Mouse (Mus musculus): ENCODE measurements around the gene Caly. TPM values are rescaled to one million over a fixed set of nuclear protein-coding genes. Genes with fewer than 3 reads are reported as not detected.

Caly gene
- 1.3 and 1.9 TPM in 2 replicates for polyA plus RNA-seq (2012; rRNA removed)

DNA sequence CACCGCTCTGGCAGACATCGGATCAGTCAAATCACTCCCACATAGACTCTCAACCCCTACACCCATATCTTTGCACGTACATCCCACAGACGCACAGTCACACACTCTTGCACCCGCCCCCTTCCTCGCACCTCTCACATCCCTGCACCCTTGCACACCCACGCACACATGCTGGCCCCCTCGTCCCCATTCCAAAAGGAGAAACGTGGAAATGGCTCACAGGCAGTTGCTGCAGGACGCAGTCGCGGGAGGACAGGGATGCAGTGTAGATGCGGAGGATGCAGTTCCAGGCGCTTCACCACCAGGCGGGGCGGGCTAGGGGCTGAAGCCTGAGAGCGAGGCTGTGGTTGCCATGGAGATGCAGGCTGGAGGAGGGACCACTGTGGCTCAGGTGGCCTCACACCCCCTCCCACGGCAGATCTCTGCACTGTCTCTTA, at the start of gene Caly:
Gene Caly (minus strand): TSS at position 307 of the 437 bp plus-strand sequence.
- DNase-seq (ENCODE audit: low read depth, low spot score), result no peak
- 12% methylated on average over 18 of the region's 18 CpGs for WGBS

DNA sequence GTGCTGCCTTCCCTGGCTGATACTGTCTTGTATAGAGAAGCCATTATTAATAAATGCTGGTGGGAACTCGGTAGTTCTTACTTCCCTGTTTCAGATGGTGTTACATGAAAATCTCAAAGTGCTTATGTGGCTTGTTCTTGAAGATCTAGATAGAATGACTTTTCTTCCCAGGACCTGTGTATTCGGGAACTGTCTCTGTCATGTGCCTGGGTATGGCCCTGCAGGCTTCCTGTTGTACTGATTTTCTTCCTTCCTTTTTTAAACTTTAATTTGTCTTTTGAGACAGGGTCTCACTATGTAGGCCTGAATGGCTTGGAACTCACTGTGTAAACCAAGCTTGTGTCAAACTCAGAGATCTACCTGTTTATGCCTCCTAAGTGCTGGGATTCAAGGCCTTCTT, 45.6 kb upstream of the Caly start:
- no peak for DNase-seq (ENCODE audit: low read depth, low spot score)
- 79% methylated on average over 2 of the region's 2 CpGs for WGBS

DNA sequence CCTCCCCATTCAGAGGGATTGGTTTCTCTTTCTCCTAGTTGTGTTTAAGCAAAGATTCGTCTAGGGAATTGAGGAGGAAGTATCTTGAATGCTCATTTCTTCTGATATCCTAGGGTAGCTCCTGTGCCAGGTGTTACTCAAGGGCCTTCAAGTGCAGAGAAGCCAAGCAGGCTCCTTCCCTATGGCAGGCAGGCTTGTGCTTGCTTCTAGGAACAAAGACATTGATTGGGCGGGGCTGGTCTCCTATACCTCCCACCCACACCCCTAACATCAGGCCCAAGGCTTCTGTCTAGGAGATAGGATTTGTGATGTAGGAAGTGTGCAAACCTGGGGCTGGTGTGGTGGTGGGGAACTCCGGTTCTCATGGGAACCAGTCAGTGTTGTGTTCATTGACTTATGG, 44.6 kb upstream of the Caly start:
- DNase-seq (ENCODE audit: low read depth, low spot score), result no peak
- WGBS, result 64% methylated on average over 3 of the region's 3 CpGs

DNA sequence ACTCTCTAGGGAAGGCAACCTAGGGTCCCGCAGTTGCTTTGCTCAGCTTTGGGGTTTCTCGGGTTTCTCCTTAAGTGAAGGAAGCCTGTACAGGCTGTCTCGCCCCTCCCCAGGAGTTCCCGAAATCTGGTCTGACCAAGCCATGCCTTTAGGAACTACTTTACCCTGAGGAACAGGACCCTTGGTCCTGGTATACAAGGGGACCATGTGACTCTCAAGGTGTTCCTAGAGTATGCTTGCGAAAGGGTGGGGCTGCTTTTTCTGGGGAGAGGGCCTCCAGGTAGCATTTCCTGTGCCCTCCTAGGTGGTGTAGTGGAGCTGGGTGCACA, 43.6 kb upstream of the Caly start:
- WGBS, result 5% methylated on average over 5 of the region's 5 CpGs
- DNase-seq (ENCODE audit: low read depth, low spot score), result no peak

DNA sequence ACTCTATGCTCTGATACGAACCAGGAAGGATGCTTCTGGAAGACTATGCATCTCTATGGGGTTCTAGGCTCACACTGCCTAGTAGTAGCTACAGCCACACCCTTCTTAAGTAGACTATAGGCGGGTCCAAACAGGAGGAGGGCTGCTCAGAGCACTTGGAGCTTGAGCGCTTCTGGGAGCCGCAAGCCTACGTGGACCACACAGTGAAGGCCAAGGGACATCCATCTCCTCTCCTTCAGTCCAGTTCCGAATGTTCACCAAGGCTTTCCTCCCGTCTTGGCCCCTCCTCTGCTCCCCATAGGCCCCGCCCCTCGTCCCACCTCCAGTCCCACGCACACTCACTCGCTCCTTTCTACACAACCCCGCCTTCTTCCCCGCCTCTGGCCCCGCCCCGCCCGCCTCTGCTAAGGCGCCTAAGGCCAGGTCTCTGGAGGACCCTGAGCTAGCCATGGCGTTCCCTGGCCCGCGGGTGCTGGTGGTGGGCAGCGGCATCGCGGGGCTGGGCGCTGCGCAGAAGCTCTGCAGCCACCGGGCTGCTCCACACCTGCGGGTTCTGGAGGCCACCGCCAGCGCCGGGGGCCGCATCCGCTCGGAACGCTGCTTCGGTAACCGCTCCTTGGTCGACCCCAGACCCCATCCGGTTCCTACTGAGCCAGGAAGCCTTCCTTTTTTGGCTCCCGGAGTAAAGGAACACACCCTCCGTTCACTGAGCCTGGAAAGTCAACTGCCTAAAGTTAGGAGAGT, 43.1 kb upstream of the Caly start:
- WGBS, result 1% methylated on average over 40 of the region's 40 CpGs
- DNase-seq (ENCODE audit: low read depth, low spot score), result peak; percentile 70

DNA sequence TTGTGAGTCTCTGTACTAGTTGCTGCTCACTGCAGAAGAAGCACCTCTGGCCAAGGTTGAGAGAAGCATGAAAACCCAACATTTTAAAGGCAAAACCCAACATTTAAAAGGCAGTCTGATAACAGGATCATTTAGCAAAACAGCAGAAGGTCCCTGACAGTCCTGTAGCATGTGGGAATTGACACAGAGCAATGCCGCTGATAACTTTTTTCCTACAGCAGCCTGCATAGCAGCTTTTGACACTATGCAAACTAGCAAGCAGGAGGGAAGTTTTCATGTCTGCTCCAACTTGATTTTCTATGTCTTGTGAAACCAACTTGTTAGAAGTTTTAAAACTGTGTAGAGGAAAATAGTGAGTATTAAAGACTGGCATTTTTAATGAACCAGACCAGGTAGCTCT, 42.0 kb upstream of the Caly start:
- DNase-seq (ENCODE audit: low read depth, low spot score), result no peak
- WGBS, result 98% methylated on average over 1 of the region's 1 CpGs

DNA sequence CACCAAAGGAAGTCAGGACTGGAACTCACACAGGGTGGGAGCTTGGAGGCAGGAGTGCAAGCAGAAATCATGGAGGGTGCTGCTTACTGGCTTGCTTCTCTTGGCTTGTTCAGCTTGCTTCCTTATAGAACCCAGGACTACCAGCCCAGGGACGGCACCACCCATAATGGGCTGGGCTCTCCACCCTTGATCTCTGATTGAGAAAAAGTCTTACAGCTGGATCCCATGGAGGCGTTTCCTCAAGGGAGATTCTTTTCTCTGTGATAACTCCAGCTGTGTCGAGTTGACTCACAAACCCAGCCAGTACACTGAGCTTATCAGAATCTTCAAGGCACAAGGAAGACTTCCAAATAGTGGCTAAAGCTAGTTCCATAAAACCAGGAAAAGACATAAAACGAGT, 40.4 kb upstream of the Caly start:
- WGBS, result 20% methylated on average over 4 of the region's 4 CpGs
- peak; percentile 51 for DNase-seq (ENCODE audit: low read depth, low spot score)

DNA sequence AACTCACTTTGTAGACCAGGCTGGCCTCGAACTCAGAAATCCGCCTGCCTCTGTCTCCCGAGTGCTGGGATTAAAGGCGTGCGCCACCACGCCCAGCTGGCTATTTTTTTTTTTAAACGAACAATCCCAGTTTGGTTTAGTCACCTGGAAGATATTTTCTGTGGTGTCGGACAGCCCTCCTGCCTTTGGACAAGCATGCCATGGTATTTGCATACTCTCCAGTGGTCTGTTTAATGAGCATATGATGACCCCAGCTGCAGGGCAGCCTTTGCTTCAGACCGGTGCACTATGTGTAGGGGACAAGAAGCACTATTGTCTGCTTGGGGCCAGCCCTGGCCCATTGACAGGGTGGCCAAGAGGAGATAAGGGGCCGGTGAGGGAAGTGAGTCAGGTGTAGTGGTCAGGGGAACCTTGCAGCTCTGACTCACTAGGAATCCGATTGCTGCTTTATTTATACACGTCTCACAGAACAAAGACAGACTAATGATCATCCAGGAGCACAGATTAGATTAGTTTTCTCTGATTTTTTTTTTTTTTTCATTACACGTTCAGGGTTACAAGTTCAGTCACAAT, 39.1 kb upstream of the Caly start:
- no peak for DNase-seq (ENCODE audit: low read depth, low spot score)
- 80% methylated on average over 13 of the region's 13 CpGs for WGBS

DNA sequence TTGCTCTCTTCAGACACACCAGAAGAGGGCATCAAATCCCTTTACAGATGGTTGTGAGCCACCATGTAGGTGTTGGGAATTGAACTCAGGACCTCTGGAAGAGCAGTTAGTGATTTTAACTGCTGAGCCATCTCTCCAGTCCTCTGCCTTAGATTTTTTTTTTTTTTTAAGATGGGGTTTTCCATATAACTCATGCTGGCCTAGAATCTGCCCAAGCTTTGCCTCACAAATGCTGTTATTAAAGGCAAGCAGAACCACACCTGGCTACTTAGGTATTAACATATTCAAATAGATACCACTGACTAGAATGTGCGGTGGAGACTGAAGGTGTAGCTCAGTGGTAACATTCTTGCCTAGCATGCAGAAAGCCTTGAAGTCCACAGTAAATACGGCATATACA, 38.1 kb upstream of the Caly start:
- no peak for DNase-seq (ENCODE audit: low read depth, low spot score)
- 92% methylated on average over 2 of the region's 2 CpGs for WGBS

DNA sequence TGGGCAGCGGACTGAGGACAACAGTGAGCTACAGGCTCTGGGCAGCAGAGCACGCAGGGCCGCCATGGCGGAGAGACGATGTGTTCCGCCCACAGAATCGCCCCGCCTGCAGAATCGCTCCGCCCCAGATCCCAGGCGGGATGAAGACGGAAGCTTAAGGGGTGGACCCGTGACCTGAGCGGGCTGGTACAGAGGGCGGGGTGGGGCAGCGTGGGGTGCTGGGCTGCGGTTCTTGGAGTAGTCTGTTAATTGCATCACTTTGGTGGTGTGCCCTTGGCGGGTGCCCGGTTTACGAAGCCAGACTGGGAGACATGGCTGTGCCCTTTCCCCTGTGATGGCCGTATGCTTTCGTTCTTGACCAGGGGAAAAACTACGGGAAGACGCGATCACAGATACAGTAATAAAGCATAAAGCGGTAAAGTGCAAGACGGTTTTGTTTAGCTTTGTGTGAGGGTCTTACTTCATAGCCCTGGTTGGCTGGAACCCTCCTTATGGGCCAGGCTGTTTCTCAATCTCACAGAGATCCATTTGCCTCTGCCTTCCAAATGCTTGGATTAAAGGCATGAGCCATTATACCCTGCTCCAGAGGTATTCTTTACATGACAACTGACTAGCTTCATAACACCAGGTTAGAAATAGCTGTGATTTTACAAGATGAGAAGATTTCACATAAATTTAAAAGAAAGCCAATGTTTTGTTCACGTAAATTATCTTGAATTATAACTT, 34.1 kb upstream of the Caly start, which contains the start of gene Echs1:
Gene Echs1 (minus strand): TSS at position 148 of the 726 bp plus-strand sequence.
- peak; percentile 81 for DNase-seq (ENCODE audit: low read depth, low spot score)
- 3% methylated on average over 28 of the region's 28 CpGs for WGBS

DNA sequence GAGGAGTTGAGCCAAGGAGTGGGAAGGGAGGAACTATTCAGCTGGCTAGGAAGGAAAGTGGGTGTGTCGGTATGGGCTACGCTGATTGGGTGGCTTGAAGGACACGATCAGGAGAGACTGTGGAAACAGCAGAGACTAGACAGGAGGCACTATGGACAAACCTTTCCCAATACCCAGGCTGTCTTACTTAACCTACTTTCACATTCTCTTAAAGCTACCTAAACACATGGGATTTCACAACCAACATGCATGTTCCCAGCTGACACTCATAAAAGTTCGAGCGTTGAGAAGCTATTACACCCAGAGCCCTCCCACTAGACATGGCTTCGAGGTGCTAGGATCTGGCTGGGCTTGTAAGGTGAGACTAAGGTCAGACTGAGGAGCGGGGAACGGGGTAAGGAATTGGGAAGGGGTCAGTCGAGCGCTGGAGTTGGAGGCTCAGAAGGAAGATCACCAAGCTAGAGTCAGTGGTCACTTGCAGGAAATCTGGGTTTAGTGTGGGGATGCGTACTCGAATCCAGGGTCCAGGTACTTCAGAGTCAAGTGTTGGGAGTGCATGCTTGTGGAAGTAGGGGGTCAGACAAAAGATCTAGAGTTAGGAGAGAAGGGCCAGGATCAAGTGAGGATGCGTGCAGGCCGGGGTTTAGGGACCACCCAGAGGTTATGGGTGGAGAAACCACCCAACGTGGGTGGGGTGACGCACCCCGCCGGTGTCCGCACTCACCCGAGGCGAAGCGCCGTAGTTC, 33.4 kb upstream of the Caly start, which contains the start of gene Paox:
Gene Paox (plus strand): TSS at position 217 of the 746 bp plus-strand sequence.
- under 1% methylated on average over 23 of the region's 23 CpGs for WGBS
- peak; percentile 85 for DNase-seq (ENCODE audit: low read depth, low spot score)

DNA sequence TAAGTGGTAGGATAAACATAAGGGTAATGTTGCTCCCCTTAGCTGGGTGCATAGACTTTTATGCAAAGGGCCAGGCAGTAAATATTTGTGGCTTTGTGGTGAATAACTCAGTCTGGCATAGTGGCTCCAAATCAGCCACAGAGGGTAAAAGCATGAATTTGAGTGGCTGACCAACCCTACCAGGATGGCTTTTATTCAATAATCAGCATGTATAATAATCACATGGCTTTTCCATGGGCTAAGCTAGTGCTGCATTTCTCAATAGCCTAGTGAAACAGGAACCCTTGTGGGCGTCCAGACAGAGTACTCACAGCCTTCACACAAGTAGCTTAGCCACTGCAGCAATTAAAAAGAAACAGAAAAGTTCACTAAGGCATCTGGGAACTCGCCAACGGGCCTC, 29.6 kb upstream of the Caly start:
- no peak for DNase-seq (ENCODE audit: low read depth, low spot score)
- 73% methylated on average over 3 of the region's 3 CpGs for WGBS

DNA sequence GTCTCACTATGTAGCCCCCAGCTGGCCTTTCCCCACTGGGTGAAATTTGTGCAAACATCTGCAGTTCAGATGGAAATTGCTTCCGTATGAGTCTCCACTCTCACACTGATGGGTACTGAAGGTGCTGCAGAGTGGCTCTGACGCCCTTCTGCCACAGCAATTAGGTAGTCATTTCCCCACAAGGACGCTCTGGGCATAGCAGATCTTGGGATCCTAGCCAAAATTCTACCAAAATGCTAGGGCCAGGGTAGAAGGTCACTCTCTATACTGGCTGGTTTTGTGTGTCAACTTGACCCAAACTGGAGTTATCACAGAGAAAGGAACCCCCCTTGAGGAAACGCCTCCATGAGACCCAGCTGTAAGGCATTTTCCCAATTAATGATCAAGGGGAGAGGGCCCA, 21.7 kb upstream of the Caly start:
- WGBS, result 78% methylated on average over 4 of the region's 4 CpGs
- DNase-seq (ENCODE audit: low read depth, low spot score), result no peak

DNA sequence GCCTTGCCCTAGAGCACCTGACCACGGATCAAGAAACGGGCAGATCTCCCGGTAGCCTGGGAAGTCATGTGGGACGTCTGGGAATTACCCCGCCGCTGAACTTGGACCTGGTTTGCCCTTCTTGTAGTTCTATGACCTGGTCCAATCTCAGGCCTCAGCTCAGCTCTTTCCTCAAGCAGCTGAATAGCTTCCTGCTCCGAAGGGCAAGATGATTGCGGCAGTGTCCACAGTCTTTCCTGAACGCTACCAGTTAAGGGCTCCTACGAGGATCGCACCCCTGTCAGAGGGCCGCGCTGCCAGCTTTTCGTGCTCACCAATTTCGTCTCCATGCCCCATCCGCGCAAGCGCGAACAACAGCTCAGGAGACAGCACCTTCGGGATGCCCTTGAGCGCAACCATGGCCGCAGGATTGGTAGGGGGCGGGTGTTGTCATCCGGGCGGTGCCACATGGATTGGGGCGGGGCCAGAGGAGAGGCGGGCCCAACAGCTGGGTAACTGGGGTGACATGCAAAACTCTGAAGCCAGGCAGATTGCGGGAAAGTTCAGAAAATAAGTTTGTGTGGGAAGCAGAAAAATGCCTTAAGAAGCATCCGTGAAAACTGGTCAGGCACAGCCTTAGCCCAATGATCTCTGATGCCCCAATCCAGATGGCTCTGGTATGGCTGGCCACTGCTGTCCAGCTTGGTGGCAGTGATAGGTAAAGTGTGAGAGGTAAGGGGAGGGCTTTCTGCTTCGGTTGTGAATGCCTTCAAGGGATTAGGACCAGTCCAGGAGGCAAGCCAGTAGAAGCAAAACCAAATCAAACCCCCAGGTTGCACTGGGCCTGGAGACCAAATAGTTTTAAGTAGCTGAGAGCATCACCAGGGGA, 19.9 kb upstream of the Caly start, which contains the start of gene Fuom:
Gene Fuom (minus strand): TSS at position 449 of the 868 bp plus-strand sequence.
- no peak for DNase-seq (ENCODE audit: low read depth, low spot score)
- WGBS, result 1% methylated on average over 30 of the region's 30 CpGs

DNA sequence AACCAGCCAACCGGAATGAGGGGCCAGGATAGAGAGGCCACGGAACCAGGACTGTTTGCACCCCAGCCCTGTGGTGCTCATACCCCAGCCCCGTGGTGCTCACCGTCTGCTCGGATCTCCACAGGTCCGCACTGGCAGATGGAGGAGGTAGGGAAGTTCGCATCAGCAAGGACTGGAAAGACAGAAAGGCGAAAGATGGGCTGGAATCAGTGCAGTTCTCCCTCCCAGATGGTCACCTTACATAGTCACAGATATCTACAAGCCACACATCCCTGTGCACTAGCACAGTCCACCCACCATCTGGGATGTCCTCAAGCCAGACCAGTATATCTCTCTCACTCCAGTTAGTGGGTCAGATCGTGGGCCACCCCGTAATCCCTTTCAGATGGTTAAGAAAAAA, 19.1 kb upstream of the Caly start:
- 71% methylated on average over 10 of the region's 10 CpGs for WGBS
- no peak for DNase-seq (ENCODE audit: low read depth, low spot score)

DNA sequence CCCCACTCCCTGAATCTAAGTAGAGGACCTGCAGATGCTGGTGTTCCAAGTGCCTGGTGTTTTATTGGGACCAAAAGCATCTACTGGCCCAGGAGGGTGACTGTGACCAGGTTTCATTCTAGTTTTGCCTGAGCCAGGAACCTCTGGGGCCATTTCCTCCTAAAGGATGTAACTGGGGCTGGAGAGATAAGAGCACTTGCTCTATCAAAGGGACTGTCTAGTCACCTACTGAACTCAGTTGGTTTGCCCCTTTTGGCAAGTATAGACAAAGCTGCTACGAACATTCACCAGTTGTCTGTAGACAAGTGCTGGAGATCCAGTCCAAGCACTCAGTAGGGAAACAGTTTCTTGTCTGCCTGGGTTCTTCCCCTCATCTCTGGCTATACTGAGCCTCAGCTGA, 16.1 kb upstream of the Caly start:
- WGBS, result 100% methylated on average over 1 of the region's 1 CpGs
- DNase-seq (ENCODE audit: low read depth, low spot score), result no peak

DNA sequence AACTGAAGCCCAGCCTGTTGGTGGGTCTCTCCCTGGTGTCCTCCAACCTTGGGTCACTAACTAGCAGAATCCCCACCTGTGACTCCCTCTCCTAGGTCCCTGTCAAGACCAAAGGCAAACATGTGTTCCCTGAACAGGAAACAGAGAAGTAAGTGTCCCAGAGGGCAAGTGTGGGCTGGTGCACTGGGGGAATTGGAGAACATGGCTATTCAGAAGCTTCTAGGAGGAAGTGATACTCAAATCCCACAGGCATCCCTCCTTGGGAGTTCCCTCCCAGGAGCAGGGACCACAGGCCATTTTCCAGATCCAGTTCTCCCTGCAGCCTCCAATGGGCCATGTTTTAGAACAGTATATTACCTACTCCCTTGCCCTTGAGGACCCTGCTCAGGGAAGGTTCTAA, 13.7 kb upstream of the Caly start:
- no peak for DNase-seq (ENCODE audit: low read depth, low spot score)

DNA sequence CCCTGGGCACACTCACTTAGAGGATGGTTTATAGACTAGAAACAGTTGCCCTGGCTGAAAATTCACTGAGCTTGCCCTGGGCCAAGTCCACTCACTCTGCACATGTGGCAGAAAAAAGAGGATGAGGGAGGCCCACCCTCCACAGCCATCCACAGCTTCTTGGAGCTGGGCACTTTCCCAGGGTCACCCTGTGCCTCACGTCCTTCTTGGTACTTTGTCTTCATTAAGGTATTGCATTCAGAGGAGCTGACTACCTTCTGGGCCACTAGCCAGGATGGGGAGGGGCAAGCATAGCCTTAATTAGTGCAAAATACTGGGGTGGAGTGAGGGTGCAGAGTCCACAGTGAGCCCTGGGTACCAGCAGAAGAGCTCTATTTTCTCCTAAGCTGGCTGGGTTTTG, 13.2 kb upstream of the Caly start:
- WGBS, result 14% methylated on average over 1 of the region's 1 CpGs
- no peak for DNase-seq (ENCODE audit: low read depth, low spot score)

DNA sequence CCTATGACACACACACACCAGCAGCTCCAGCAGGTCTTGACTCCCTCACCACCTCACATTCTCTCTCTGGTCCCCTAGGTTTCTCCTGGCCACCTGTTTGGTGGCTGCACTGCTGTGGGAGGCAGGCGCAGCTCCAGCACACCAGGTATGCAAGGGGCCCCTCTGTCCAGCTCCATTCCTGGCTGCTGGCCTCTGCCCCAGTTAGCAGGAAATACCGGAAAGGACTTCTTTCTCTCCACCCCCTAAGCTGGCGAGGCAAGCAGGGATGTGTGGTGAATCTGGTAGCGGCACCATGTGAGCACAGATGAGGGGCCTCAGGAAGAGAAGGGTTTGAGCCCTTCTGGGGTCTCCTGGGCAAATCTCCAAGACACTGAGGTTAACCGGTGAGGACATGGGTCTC, 12.6 kb upstream of the Caly start:
- no peak for DNase-seq (ENCODE audit: low read depth, low spot score)

More for the DNA sequence above, 12.6 kb upstream of the Caly start:
- 48% methylated on average over 5 of the region's 5 CpGs for WGBS
